Mouse (Mus musculus) testis, adult 2 months (tissue): Measurements from ENCODE around the gene Vwa8.

Experiments
- CTCF ChIP-seq: fragments of 200-500 bp; IDR thresholded peaks from 2 replicates; pipeline ENCODE4 v1.5.1; 2012; ENCODE audit warnings: low read depth, mild to moderate bottlenecking, inconsistent platforms, low read length, moderate library complexity; ENCODE audit not compliant: control insufficient read depth, insufficient read depth, insufficient replicate concordance
- POLR2A ChIP-seq: fragments of 200-500 bp; IDR thresholded peaks from 2 replicates; pipeline ENCODE4 v1.6.1; 2012; ENCODE audit warnings: low read depth, mild to moderate bottlenecking, inconsistent platforms, low read length, moderate library complexity; ENCODE audit not compliant: control insufficient read depth

DNA sequence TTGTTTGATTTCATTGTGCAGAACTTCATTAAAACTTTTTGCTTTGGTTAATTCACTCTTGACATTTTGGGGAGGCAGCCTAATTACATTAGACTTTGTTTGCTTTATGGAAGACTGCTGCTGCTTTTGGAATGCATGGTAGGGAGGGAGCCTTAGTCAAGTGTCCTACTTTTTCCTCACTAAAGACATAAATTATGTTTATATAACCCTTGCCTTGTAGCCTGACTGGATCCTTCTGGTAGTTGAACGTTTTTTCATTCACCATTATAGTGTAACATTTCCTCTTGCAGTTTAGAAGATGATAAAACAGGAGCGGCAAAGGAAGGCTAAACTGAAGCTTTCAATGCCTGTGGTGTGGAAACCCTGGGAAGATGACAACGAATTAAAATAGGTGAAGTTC lies 375 bp upstream of the Vwa8 start:
- TF ChIP-seq CTCF (no peak), POLR2A (no peak)
